17 mouse cellular contexts compared by ENCODE assay signal in the genomic region with DNA sequence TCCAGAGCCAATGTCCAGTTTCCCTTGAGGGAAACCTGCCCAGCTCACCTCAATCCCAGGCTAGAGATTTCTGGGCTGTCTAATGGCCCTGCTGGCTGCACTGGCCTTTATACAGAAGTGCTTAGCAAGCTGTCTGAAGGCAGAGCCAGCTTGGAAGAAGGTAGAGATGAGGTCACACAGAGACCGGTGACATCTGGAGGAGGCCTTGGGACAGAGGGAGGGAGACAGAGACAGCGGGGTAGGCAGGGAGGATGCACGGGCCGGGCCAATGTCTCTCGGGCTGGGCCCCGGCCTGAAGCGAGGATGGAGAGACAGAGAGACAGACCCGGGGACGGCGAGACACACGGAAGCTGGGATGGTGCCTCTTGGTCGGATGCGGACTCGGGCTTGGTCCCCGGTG. TPM values are rescaled to one million over a fixed set of nuclear protein-coding genes. Genes with fewer than 3 reads are reported as not detected.
DNase-seq lines count a peak whose midpoint lies in the region; ATAC-seq lines count a peak whose summit lies in the region.
"Had no signal": no experiment of that assay in that cellular context is flagged by ENCODE, and none has a peak within 500 bp of the region (broad histone marks: within the 10 kb centered on the region; RNA-seq: fewer than 3 reads in every experiment).

No protein-coding gene starts in this region.

- 81% methylated on average over 15 of the region's 15 CpGs for WGBS in heart, embryonic 13.5 days
- 89% methylated on average over 15 of the region's 15 CpGs for WGBS in limb, embryonic 12.5 days
- WGBS in limb, embryonic 10.5 days, result 88% methylated on average over 15 of the region's 15 CpGs
- 90% methylated on average over 15 of the region's 15 CpGs for WGBS in embryonic facial prominence, embryonic 10.5 days

- no peak for DNase-seq in heart, postnatal 14 days
- no peak for DNase-seq in limb, embryonic 10.5 days (ENCODE audit: low spot score)
- no peak for DNase-seq in embryonic facial prominence, embryonic 10.5 days (ENCODE audit: low spot score)
- DNase-seq in left cerebral cortex, adult 8-10 months (ENCODE audit: low spot score in 2 of 2), result no peak
- no peak for DNase-seq in ovary, postnatal 36 days (ENCODE audit: low spot score)
- DNase-seq: adrenal gland, adult 8-10 months; adrenal gland, postnatal 36 days; cerebellum, adult 2 months; cerebellum, postnatal 10 days; forebrain, postnatal 0 days; gastrocnemius, postnatal 14 days; heart, postnatal 36 days had no signal

- no peaks in the 10 kb centered on the region for H3K27me3 ChIP-seq in heart, embryonic 13.5 days (replicated peaks)
- no peaks in the 10 kb centered on the region for H3K27me3 ChIP-seq in limb, embryonic 12.5 days
- H3K27me3 ChIP-seq in limb, embryonic 10.5 days (ENCODE audit: low read depth, poor library complexity, severe bottlenecking), result no peaks in the 10 kb centered on the region
- H3K27me3 ChIP-seq in embryonic facial prominence, embryonic 10.5 days (replicated peaks; ENCODE audit: low read depth, poor library complexity, severe bottlenecking), result no peaks in the 10 kb centered on the region
- H3K27me3 ChIP-seq: heart, embryonic 15.5 days; hindbrain, embryonic 13.5 days had no signal

- no peak overlapping the region for H3K9ac ChIP-seq in heart, embryonic 13.5 days
- H3K9ac ChIP-seq in limb, embryonic 12.5 days (replicated peaks), result 0 out of 2 replicates have a peak overlapping the region, but pooled peaks have one; percentile 12
- H3K9ac ChIP-seq: forebrain, postnatal 0 days; heart, embryonic 15.5 days; hindbrain, embryonic 13.5 days had no signal

- intact Hi-C loops in heart, postnatal 14 days (cut with DNase I), result no loop called here

- no peak for ATAC-seq in heart, embryonic 13.5 days (ENCODE audit: extremely low read depth, insufficient number of reproducible peaks, low FRiP score, low TSS enrichment)
- no peak for ATAC-seq in limb, embryonic 12.5 days (ENCODE audit: insufficient number of reproducible peaks, insufficient read depth, low FRiP score, low TSS enrichment, low read depth)
- ATAC-seq: forebrain, postnatal 0 days; hindbrain, postnatal 0 days had no signal

- H3K4me3 ChIP-seq in heart, embryonic 13.5 days, result no peak overlapping the region
- H3K4me3 ChIP-seq in limb, embryonic 12.5 days (replicated peaks), result no peak overlapping the region
- no peak overlapping the region for H3K4me3 ChIP-seq in limb, embryonic 10.5 days
- H3K4me3 ChIP-seq in embryonic facial prominence, embryonic 10.5 days, result no peak overlapping the region
- H3K4me3 ChIP-seq: heart, embryonic 15.5 days; hindbrain, embryonic 13.5 days had no signal

- H3K27ac ChIP-seq in heart, embryonic 13.5 days (replicated peaks), result peak overlapping the region; percentile 65; the same call in 1 of the 2 replicates
- peak overlapping the region; percentile 23; the same call in 1 of the 2 replicates for H3K27ac ChIP-seq in limb, embryonic 12.5 days
- H3K27ac ChIP-seq in limb, embryonic 10.5 days, result no peak overlapping the region
- 0 out of 2 replicates have a peak overlapping the region, but pooled peaks have one; percentile 3 for H3K27ac ChIP-seq in embryonic facial prominence, embryonic 10.5 days (replicated peaks)
- H3K27ac ChIP-seq: hindbrain, embryonic 13.5 days; hindbrain, postnatal 0 days had no signal

- no peak overlapping the region for H3K4me2 ChIP-seq in heart, embryonic 13.5 days
- H3K4me2 ChIP-seq in limb, embryonic 12.5 days, result no peak overlapping the region
- H3K4me2 ChIP-seq: heart, embryonic 15.5 days; hindbrain, embryonic 13.5 days had no signal

- no peaks in the 10 kb centered on the region for H3K9me3 ChIP-seq in heart, embryonic 13.5 days
- H3K9me3 ChIP-seq in limb, embryonic 12.5 days, result no peaks in the 10 kb centered on the region
- H3K9me3 ChIP-seq in limb, embryonic 10.5 days (replicated peaks), result no peaks in the 10 kb centered on the region
- no peaks in the 10 kb centered on the region for H3K9me3 ChIP-seq in embryonic facial prominence, embryonic 10.5 days
- H3K9me3 ChIP-seq: heart, embryonic 15.5 days; hindbrain, embryonic 13.5 days had no signal

- peaks cover 62% of the 10 kb centered on the region for H3K36me3 ChIP-seq in heart, embryonic 13.5 days
- peaks cover 100% of the 10 kb centered on the region for H3K36me3 ChIP-seq in limb, embryonic 12.5 days
- H3K36me3 ChIP-seq in limb, embryonic 10.5 days, result peaks cover 100% of the 10 kb centered on the region
- peaks cover 99% of the 10 kb centered on the region for H3K36me3 ChIP-seq in embryonic facial prominence, embryonic 10.5 days (replicated peaks)

- peaks cover 48% of the 10 kb centered on the region for H3K4me1 ChIP-seq in heart, embryonic 13.5 days
- no peaks in the 10 kb centered on the region for H3K4me1 ChIP-seq in limb, embryonic 12.5 days (replicated peaks)
- H3K4me1 ChIP-seq in limb, embryonic 10.5 days, result peaks cover 12% of the 10 kb centered on the region
- peaks cover 26% of the 10 kb centered on the region for H3K4me1 ChIP-seq in embryonic facial prominence, embryonic 10.5 days

RNA-seq across cellular contexts. Expression of gene Sulf2, which starts 27.4 kb away (rescaled TPM):
- 87.6 and 91.3 TPM in 2 replicates for polyA plus RNA-seq in heart, embryonic 13.5 days (2015; fragmentation: Nextera tagmentation; extraction: Ambion mirVana)
- total RNA-seq in heart, postnatal 14 days (2021), result 10 to 100 TPM; 59.3 to 60.7 TPM
- 176 and 187 TPM in 2 replicates for polyA plus RNA-seq in limb, embryonic 12.5 days (2016; fragmentation: Nextera tagmentation; extraction: Ambion mirVana)
- 157 and 188 TPM in 2 replicates for polyA plus RNA-seq in limb, embryonic 10.5 days (2016; fragmentation: Nextera tagmentation; extraction: Ambion mirVana)
- polyA plus RNA-seq in embryonic facial prominence, embryonic 10.5 days (2016; fragmentation: Nextera tagmentation; extraction: Ambion mirVana), result 115 and 131 TPM in 2 replicates
- total RNA-seq in left cerebral cortex, adult 8-10 months (2022), result 10 to 100 TPM; 87.4 to 91.5 (median 88.6) TPM
